Mouse (Mus musculus): ENCODE data around the gene Usp54.
A peak's percentile ranks its signal among the peaks of the same experiment; 100 is the strongest.
"Not testable (repeated sequence)": the region's sequence is repeated elsewhere in the genome, so short reads cannot be mapped to it uniquely, and the experiment has no call there.

The Usp54 gene

GRCm38 (mm10) chr14:20609519-20609918, 31.3 kb downstream of the Usp54 start:
- DNase-seq, result no peak

GRCm38 (mm10) chr14:20607396-20608126, 33.3 kb downstream of the Usp54 start:
- no peak for DNase-seq

GRCm38 (mm10) chr14:20601287-20601686, 39.6 kb downstream of the Usp54 start:
- no peak for DNase-seq

- no peak for DNase-seq
Measured at GRCm38 (mm10) chr14:20600203-20600602, 40.7 kb downstream of the Usp54 start.

GRCm38 (mm10) chr14:20599542-20599941, 41.3 kb downstream of the Usp54 start:
- DNase-seq, result no peak

GRCm38 (mm10) chr14:20595781-20596180, 45.1 kb downstream of the Usp54 start:
- DNase-seq, result peak; percentile 41 to 51

- DNase-seq, result no peak
Measured at GRCm38 (mm10) chr14:20587458-20587857, 53.4 kb downstream of the Usp54 start.

DNA sequence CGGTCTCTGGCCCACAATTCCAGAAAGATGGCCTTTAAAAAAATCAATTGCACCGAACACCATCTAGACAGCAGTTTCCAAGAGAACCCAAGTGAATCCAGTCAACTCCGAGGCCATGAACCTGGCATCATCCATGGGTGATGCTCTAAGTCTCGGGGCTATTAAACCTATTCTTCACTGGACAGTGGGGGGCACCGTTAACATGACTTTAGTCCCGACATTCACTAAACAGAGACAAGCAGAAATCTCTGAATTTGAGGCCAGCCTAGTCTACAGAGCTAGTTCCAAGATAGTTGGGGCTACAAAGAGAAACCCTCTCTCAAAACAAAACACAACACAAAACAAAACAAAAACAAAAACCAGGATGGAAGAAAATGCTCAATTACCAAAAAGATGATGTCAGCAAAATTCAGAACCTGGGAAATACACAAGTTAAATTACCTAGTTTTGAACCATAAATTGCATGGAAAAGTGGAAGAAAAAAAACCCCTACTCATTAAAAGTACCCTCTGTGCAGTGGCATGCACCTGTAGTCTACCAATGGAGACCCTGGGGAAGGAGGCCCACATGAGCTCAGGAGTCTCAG, 61.9 kb downstream of the Usp54 start:
- DNase-seq, result no peak

- peak; percentile 80 to 81 for DNase-seq
Measured at GRCm38 (mm10) chr14:20576179-20576578, 64.7 kb downstream of the Usp54 start.

GRCm38 (mm10) chr14:20573196-20573595, 67.7 kb downstream of the Usp54 start:
- not testable (repeated sequence) for DNase-seq

DNA sequence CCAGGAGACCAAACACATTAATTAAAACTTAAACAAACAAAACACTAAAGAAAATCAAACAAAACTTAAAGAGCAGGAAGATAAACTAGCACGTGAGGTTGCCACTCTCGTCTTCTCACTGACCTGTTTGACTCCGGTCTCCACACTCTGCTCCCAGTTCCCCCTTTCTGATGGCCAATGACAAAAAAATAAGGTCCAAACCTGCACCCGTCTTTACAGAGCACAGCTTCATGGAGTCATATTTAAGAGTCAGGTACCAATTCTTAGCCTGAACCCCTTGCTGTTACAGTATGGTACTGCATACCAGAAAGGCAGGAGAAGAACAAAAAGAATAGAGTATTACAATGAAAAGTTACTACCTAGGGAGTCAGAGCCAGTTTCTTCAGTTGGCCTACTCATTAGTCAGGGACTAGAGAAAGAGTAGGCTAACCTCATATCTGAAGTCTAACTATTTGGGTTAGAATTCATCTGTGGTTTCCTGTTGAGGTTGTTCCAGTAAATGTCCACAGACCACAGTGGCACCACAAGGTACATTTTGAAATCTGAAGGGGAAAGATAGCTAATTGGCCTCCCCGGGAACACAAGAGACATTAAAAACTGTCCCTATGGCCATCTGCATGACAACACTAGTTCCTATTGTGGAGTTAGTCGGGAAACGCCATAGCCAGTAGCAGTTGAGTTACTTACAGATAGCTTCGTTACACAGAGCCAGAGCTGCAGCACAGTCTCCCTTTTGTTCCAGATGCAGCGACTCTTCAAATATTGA, 75.4 kb downstream of the Usp54 start:
- DNase-seq, result no peak

GRCm38 (mm10) chr14:20564692-20565091, 76.2 kb downstream of the Usp54 start:
- no peak for DNase-seq

DNA sequence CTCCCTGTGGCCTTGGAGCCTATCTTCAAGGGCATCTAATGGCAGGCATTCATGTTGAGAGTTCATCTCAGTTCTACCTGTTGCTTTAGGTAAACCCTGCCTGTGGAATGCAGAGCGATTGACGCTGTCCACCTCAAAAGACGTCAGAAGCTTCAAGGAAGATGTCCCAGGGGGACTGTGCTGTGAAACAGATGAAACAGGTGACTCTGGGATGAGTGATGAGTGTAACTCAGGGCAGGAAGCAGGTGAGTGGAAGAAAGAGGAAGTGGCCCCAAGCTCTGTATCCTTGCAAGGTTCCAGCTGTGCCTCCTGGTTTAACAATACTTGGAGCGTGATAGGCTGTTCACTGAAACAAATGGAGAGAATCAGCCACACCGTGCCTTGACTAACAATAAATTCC, 79.0 kb downstream of the Usp54 start:
- DNase-seq, result no peak

GRCm38 (mm10) chr14:20550136-20550535, 90.7 kb downstream of the Usp54 start:
- DNase-seq, result no peak

DNA sequence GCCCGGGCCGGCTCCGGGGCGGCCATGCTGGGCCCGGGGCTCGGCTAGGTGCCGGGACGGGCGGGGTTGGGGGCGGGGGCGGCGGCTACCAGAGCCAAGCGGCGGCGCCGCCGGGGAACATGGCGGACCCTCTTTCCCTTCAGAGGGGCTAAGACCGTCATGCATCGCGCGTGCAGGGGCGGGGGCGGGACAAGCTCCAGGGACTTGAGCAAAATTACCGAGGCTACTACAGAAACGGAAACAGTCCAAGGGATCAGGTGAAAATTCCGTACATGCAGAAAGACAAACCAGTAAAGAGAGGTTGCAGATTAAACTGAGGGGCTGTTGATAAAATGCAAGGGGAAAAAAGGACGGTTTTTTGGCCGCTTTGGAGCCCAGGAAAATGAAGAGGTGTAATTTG, 94.4 kb downstream of the Usp54 start, which contains the start of gene Ppp3cb:
Ppp3cb (minus strand) TSS at position 159 of the 400 bp plus-strand sequence.
- peak; percentile 74 to 79 for DNase-seq

GRCm38 (mm10) chr14:20545529-20546331, 95.1 kb downstream of the Usp54 start:
- DNase-seq, result peak; percentile 78 to 82

- no peak for DNase-seq
Measured at GRCm38 (mm10) chr14:20544467-20545411, 96.1 kb downstream of the Usp54 start.

DNA sequence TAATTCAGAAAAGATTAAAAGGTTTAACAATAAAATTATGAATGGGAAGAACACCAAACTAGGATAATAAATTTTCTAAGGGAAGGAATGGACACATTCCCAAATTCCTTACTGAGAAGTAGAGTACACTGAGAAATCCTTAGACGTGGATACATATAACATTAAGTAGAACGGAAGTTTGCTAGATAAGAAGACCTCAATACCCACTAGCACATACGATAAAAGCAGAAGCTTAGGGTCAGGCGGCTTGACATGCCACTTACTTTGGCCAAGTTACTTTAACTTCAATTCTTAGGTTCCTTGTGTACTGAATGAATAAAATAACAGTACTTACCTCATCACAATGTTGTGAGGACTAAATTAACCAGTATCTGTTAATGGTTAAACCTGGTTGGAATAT, 111.2 kb downstream of the Usp54 start:
- no peak for DNase-seq

DNA sequence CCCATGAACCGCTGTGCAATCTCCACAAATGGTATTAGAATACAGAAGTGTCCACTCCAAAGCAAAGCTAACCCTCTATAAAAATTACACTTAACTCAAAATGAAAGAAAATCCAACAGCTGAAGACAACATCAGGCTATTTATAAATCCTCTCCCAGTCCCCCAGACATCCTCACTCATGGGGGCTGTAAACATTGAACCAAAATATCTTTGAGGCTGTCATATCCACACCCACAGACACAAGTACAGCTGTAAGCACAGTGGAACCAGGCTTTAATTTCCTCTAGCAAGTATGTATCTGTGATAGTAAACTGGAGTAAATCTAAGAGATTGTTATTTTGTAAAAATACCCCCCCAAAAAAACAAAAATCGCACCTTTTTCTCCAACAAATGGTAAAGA, 120.7 kb downstream of the Usp54 start:
- DNase-seq, result no peak

DNA sequence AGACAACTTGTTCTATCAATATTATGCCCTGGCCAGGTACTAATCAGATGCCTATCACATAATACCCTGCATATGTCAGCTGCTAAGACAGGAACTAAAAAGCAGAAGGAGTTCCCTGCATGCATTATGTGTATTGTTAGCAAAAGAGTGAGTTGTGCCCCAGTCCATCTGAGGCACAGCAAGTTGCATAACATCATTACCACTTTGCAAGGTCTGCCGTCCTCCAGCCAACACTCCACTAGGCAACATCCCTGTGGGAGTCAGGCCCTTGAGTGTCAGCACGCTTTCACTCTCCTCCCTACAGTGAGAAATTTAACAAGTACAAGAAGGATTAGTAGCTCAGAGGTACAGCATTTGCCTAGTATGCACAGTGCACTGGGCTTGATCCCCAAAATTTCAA, 132.4 kb downstream of the Usp54 start:
- no peak for DNase-seq

DNA sequence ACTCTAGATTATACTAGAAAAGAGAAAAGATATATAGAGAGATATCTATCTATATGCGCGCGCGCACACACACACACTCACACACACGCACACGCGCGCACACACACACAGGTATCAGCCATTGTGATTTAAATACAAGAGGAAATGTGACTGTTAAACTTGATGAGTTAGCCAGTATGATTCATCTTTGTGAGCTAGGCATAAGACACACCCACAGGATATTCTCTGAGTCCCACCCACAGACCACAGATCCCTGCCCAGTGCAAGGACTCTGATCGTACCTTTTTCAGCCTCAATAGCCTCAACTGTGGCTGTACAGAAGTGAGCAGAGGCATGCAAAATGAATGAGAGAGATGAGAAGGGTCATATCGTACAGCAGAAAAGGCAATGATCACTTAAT, 137.9 kb downstream of the Usp54 start:
- no peak for DNase-seq

DNA sequence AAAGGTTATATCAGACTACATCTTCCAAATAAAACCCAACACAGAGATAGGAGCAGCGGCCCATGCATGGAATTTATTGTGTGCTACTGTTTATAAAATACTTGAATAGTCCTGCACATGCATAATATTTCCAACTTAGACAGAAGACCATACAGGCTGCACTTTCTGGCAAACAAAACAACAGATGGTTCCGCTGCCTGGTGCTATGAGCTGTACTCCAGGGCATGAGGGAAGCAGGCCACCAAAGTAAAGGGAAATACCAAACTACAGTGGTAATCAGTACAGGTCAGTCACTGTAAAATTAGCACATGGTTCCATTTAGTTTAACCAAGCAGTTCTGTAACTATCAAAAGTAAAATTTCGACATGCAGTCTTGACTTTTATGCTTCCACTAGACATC, 140.9 kb downstream of the Usp54 start:
- peak; percentile 44 to 68 for DNase-seq
